ENCODE assay signal across 15 mouse cellular contexts in genomic region chr11:97978392-97978791, GRCm38 (mm10). TPM values are rescaled to one million over a fixed set of nuclear protein-coding genes. Genes with fewer than 3 reads are reported as not detected.
"Had no signal": no experiment of that assay in that cellular context is flagged by ENCODE, and none has a peak within 500 bp of the region (broad histone marks: within the 10 kb centered on the region; RNA-seq: fewer than 3 reads in every experiment).

No protein-coding gene starts in this region.

- H3K4me2 ChIP-seq: lung, embryonic 15.5 days; midbrain, embryonic 11.5 days; midbrain, embryonic 13.5 days; midbrain, embryonic 15.5 days; neural tube, embryonic 12.5 days; stomach, embryonic 15.5 days had no signal

- DNase-seq: liver, postnatal 0 days; lung, adult 2 months; lung, postnatal 14 days; lung, postnatal 36 days; right cerebral cortex, postnatal 14 days had no signal

- H3K27ac ChIP-seq: lung, embryonic 15.5 days; macrophage; midbrain, embryonic 13.5 days; midbrain, embryonic 15.5 days; neural tube, embryonic 12.5 days; stomach, embryonic 15.5 days; stomach, postnatal 0 days had no signal

- H3K27me3 ChIP-seq: lung, embryonic 15.5 days; midbrain, embryonic 13.5 days; midbrain, embryonic 15.5 days; neural tube, embryonic 12.5 days; stomach, embryonic 15.5 days had no signal

- H3K4me3 ChIP-seq: lung, embryonic 15.5 days; megakaryocyte, embryonic 14.5 days; midbrain, embryonic 13.5 days; midbrain, embryonic 15.5 days; neural tube, embryonic 12.5 days; stomach, embryonic 15.5 days had no signal

- H3K4me1 ChIP-seq: midbrain, embryonic 15.5 days; stomach, embryonic 15.5 days had no signal

- H3K9ac ChIP-seq: liver, postnatal 0 days; lung, embryonic 15.5 days; midbrain, embryonic 13.5 days; midbrain, embryonic 15.5 days; neural tube, embryonic 12.5 days; stomach, embryonic 15.5 days had no signal

- H3K36me3 ChIP-seq: lung, embryonic 15.5 days; midbrain, embryonic 13.5 days; midbrain, embryonic 15.5 days; neural tube, embryonic 12.5 days; stomach, embryonic 15.5 days had no signal

- ATAC-seq: liver, postnatal 0 days; lung, postnatal 0 days; midbrain, embryonic 13.5 days; midbrain, embryonic 15.5 days had no signal

- H3K9me3 ChIP-seq: lung, embryonic 15.5 days; midbrain, embryonic 13.5 days; midbrain, embryonic 15.5 days; neural tube, embryonic 12.5 days; stomach, embryonic 15.5 days had no signal

RNA-seq across cellular contexts. Expression of gene Plxdc1, which starts 7.9 kb away (rescaled TPM):
- polyA plus RNA-seq: midbrain, embryonic 11.5 days had no signal
